Mouse (Mus musculus) stomach, postnatal 0 days (tissue): Measurements from ENCODE around the gene Zfp12.

Experiments used
- CTCF ChIP-seq: IDR thresholded peaks from 2 replicates; pipeline ENCODE4 v1.5.1; 2016; ENCODE audit warnings: antibody characterized with exemption, low read depth, mild to moderate bottlenecking, moderate library complexity
- EP300 ChIP-seq: optimal IDR thresholded peaks from 2 replicates; pipeline ENCODE3; 2016; ENCODE audit warnings: antibody characterized with exemption

DNA sequence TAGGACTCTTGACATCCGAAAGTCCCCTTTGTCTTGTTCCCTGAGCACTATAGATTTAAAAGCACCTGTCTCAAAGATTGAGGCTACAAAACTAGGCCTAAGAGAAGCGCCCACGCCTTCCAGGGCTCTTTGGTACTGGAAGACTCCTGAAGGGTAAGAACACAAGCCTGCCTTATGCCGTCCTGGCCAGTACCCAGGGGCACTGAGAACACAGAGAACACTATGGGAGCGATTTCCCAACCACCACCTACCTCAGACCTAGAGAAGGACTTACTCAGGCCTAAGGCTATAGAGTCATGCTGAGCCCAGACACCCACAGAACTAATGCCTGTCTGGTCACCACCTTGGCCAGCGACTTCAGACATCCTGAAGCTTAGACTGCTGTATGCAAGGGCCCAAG lies 31.8 kb downstream of the Zfp12 start:
- TF ChIP-seq EP300 (no peak), CTCF (no peak)
